Mouse (Mus musculus) thymus, adult 2 months (tissue): Measurements from ENCODE around the gene Mpig6b.

Source experiments
- CTCF ChIP-seq: fragments of 200-500 bp; IDR thresholded peaks from 2 replicates; pipeline ENCODE4 v1.5.1; 2012; ENCODE audit warnings: mild to moderate bottlenecking, control low read depth, low read length, moderate library complexity, borderline replicate concordance; ENCODE audit not compliant: control insufficient read depth, poor library complexity, insufficient read depth; ENCODE audit errors: extremely low read depth
- POLR2A ChIP-seq: fragments of 200-500 bp; IDR thresholded peaks from 2 replicates; pipeline ENCODE4 v1.6.1; 2012; ENCODE audit warnings: mild to moderate bottlenecking, low read length, control low read depth, moderate library complexity; ENCODE audit not compliant: control insufficient read depth, poor library complexity, insufficient read depth; ENCODE audit errors: extremely low read depth

- TF ChIP-seq CTCF (no peak), POLR2A (no peak)
Observed at GRCm38 (mm10) chr17:35060737-35061297, 5.2 kb downstream of the Mpig6b start.
